Mouse (Mus musculus) layer of hippocampus, postnatal 10 days (tissue): ENCODE data around the gene Asgr1. TPM values are rescaled to one million over a fixed set of nuclear protein-coding genes. Genes with fewer than 3 reads are reported as not detected.
"Not testable (repeated sequence)": the region's sequence is repeated elsewhere in the genome, so short reads cannot be mapped to it uniquely, and the experiment has no call there.

Experiments used
- DNase-seq, 2 experiments: peaks; one replicate each; pipeline ENCODE4 v3.0.0; 2021; ENCODE audit warnings: low spot score in 2 of 2
- total RNA-seq, 2 experiments: library from RNA; stranded (reverse); gene quantifications; 2 replicates each; pipeline ENCODE4 v1.2.3; 2021

Asgr1 gene
- total RNA-seq, 2 experiments from 2014 or later, result 1.2 to 1.3 TPM

GRCm38 (mm10) chr11:70066701-70067100 lies 12.8 kb downstream of the Asgr1 start:
- DNase-seq, result no peak

- DNase-seq, result no peak
These were observed 14.4 kb downstream of the Asgr1 start for GRCm38 (mm10) chr11:70068245-70068644.

- DNase-seq, result no peak
These were observed 16.2 kb downstream of the Asgr1 start for GRCm38 (mm10) chr11:70070057-70070456.

GRCm38 (mm10) chr11:70070603-70071002 lies 16.7 kb downstream of the Asgr1 start:
- not testable (repeated sequence) for DNase-seq

GRCm38 (mm10) chr11:70074379-70075071 lies 20.6 kb downstream of the Asgr1 start:
- peak; percentile 84 to 86 for DNase-seq

GRCm38 (mm10) chr11:70075581-70075980 lies 21.7 kb downstream of the Asgr1 start:
- DNase-seq, result no peak

- no peak for DNase-seq
These were observed 23.6 kb downstream of the Asgr1 start for GRCm38 (mm10) chr11:70077441-70077840.

- no peak for DNase-seq
These were observed 25.3 kb downstream of the Asgr1 start for GRCm38 (mm10) chr11:70079175-70079574.

- DNase-seq, result no peak
These were observed 26.0 kb downstream of the Asgr1 start for GRCm38 (mm10) chr11:70079928-70080327.

- DNase-seq, result no peak
These were observed 27.1 kb downstream of the Asgr1 start for GRCm38 (mm10) chr11:70080803-70081590.

GRCm38 (mm10) chr11:70084563-70084962 lies 30.7 kb downstream of the Asgr1 start:
- DNase-seq, result no peak

- DNase-seq, result no peak
These were observed 38.3 kb downstream of the Asgr1 start, which contains the start of gene Asgr2 for GRCm38 (mm10) chr11:70091986-70092783. Asgr2 (plus strand) TSS chr11:70092644.

- DNase-seq, result no peak
These were observed 43.5 kb downstream of the Asgr1 start for GRCm38 (mm10) chr11:70097396-70097795.

GRCm38 (mm10) chr11:70099102-70099501 lies 45.2 kb downstream of the Asgr1 start:
- DNase-seq, result no peak

GRCm38 (mm10) chr11:70099809-70100208 lies 45.9 kb downstream of the Asgr1 start:
- no peak for DNase-seq

- no peak for DNase-seq
These were observed 49.9 kb downstream of the Asgr1 start for GRCm38 (mm10) chr11:70103701-70104315.

- DNase-seq, result no peak
These were observed 53.2 kb downstream of the Asgr1 start for GRCm38 (mm10) chr11:70107085-70107484.
